Mouse (Mus musculus): Measurements from ENCODE around the gene Olfr651.

GRCm38 (mm10) chr7:104549833-104550232, at the start of gene Olfr651:
- TF ChIP-seq GATA1 (IDR thresholded peaks at IDR 0.05; ENCODE audit: borderline replicate concordance, low read length): no peak
- TF ChIP-seq FLI1 (IDR thresholded peaks at IDR 0.05; ENCODE audit: low read length): no peak
